13 mouse cellular contexts compared by ENCODE assay signal in genomic region chr7:44894175-44894574, GRCm38 (mm10). TPM values are rescaled to one million over a fixed set of nuclear protein-coding genes. Genes with fewer than 3 reads are reported as not detected.
DNase-seq lines count a peak whose midpoint lies in the region; ATAC-seq and TF ChIP-seq lines count a peak whose summit lies in the region.
"Had no signal": no experiment of that assay in that cellular context is flagged by ENCODE, and none has a peak within 500 bp of the region (broad histone marks: within the 10 kb centered on the region; RNA-seq: fewer than 3 reads in every experiment).

No protein-coding gene starts in this region.

- WGBS in embryonic facial prominence, embryonic 13.5 days = 87% methylated on average over 3 of the region's 3 CpGs
- 87% methylated on average over 3 of the region's 3 CpGs for WGBS in embryonic facial prominence, embryonic 10.5 days
- WGBS in forebrain, embryonic 16.5 days = 86% methylated on average over 3 of the region's 3 CpGs
- WGBS in midbrain, embryonic 12.5 days = 92% methylated on average over 3 of the region's 3 CpGs
- 82% methylated on average over 3 of the region's 3 CpGs for WGBS in heart, embryonic 12.5 days

- no peak for DNase-seq in embryonic facial prominence, embryonic 10.5 days (ENCODE audit: low spot score)
- DNase-seq in CH12.LX (ENCODE audit: extremely low read depth) = no peak
- DNase-seq in adrenal gland, adult (ENCODE audit: inconsistent age in 2 of 2, low spot score in 1 of 2) = no peak
- DNase-seq in heart, adult 8-10 months (ENCODE audit: low spot score) = no peak
- DNase-seq: adrenal gland, postnatal 14 days; cerebellum, postnatal 14 days; kidney, postnatal 10 days had no signal

- no peak for TF ChIP-seq CTCF in CH12.LX (conservative IDR thresholded peaks at IDR 0.05 in 1 of 2, IDR thresholded peaks at IDR 0.05 in 1 of 2; ENCODE audit: low read depth in 2 of 2, low read length in 2 of 2)

- dilution Hi-C loops in CH12.LX (cut with MboI; ENCODE audit: extremely low pct_ligation_motif_present, extremely low pct_unique_long_range_greater_than_20kb, low sequenced_read_pairs) = no loop called here

- in situ Hi-C loops in CH12.LX (cut with MboI; ENCODE audit: low pct_ligation_motif_present, low pct_unique_long_range_greater_than_20kb, low sequenced_read_pairs) = no loop called here

- peaks cover 14% of the 10 kb centered on the region for H3K79me2 ChIP-seq in CH12.LX (replicated peaks; ENCODE audit: control insufficient read depth, extremely low read depth, insufficient read depth, poor library complexity, severe bottlenecking)

- no peak for TF ChIP-seq EP300 in CH12.LX (IDR thresholded peaks at IDR 0.05; ENCODE audit: low read length)

- no peak overlapping the region for H3K4me2 ChIP-seq in embryonic facial prominence, embryonic 13.5 days
- H3K4me2 ChIP-seq in CH12.LX (ENCODE audit: insufficient read depth, low read depth, poor library complexity, severe bottlenecking) = no peak overlapping the region
- H3K4me2 ChIP-seq in forebrain, embryonic 16.5 days (ENCODE audit: low read length) = no peak overlapping the region
- H3K4me2 ChIP-seq in midbrain, embryonic 12.5 days (replicated peaks) = no peak overlapping the region
- H3K4me2 ChIP-seq in heart, embryonic 12.5 days = no peak overlapping the region

- peaks cover 59% of the 10 kb centered on the region for H3K4me1 ChIP-seq in embryonic facial prominence, embryonic 13.5 days
- H3K4me1 ChIP-seq in embryonic facial prominence, embryonic 10.5 days = peaks cover 60% of the 10 kb centered on the region
- peaks cover 19 to 45% of the 10 kb centered on the region in 2 experiments for H3K4me1 ChIP-seq in CH12.LX (ENCODE audit: control insufficient read depth in 1 of 2, insufficient read depth in 2 of 2)
- H3K4me1 ChIP-seq in forebrain, embryonic 16.5 days (replicated peaks; ENCODE audit: control insufficient read depth, insufficient read depth, low read length) = peaks cover 58% of the 10 kb centered on the region
- H3K4me1 ChIP-seq in midbrain, embryonic 12.5 days = peaks cover 67% of the 10 kb centered on the region
- peaks cover 46% of the 10 kb centered on the region for H3K4me1 ChIP-seq in heart, embryonic 12.5 days (replicated peaks)

- ATAC-seq in embryonic facial prominence, embryonic 13.5 days (ENCODE audit: insufficient number of reproducible peaks, insufficient read depth, low FRiP score, low TSS enrichment, low read depth) = no peak
- no peak for ATAC-seq in forebrain, embryonic 16.5 days
- no peak for ATAC-seq in midbrain, embryonic 12.5 days (ENCODE audit: low FRiP score, low read depth)
- ATAC-seq in heart, embryonic 12.5 days (ENCODE audit: insufficient number of reproducible peaks, low FRiP score) = no peak
- ATAC-seq: inflammation-experienced regulatory T-cells, adult 6 months had no signal

- peak overlapping the region; percentile 93; the same call in 1 of the 2 replicates for H3K27ac ChIP-seq in embryonic facial prominence, embryonic 13.5 days
- no peak overlapping the region for H3K27ac ChIP-seq in embryonic facial prominence, embryonic 10.5 days (replicated peaks)
- no peak overlapping the region for H3K27ac ChIP-seq in CH12.LX (ENCODE audit: insufficient read depth, low read depth)
- peak overlapping the region; percentile 93 for H3K27ac ChIP-seq in forebrain, embryonic 16.5 days (ENCODE audit: low read length)
- H3K27ac ChIP-seq in midbrain, embryonic 12.5 days (replicated peaks) = peak overlapping the region; percentile 95
- H3K27ac ChIP-seq in heart, embryonic 12.5 days (ENCODE audit: poor library complexity, severe bottlenecking) = no peak overlapping the region

- H3K9ac ChIP-seq in embryonic facial prominence, embryonic 13.5 days = no peak overlapping the region
- H3K9ac ChIP-seq in CH12.LX (ENCODE audit: insufficient read depth, low read depth) = no peak overlapping the region
- no peak overlapping the region for H3K9ac ChIP-seq in forebrain, embryonic 16.5 days (replicated peaks; ENCODE audit: low read depth, low read length)
- no peak overlapping the region for H3K9ac ChIP-seq in midbrain, embryonic 12.5 days (replicated peaks)
- H3K9ac ChIP-seq in heart, embryonic 12.5 days = no peak overlapping the region

- H3K9me3 ChIP-seq in embryonic facial prominence, embryonic 13.5 days = no peaks in the 10 kb centered on the region
- H3K9me3 ChIP-seq in embryonic facial prominence, embryonic 10.5 days = no peaks in the 10 kb centered on the region
- H3K9me3 ChIP-seq in CH12.LX (replicated peaks; ENCODE audit: low read length) = no peaks in the 10 kb centered on the region
- no peaks in the 10 kb centered on the region for H3K9me3 ChIP-seq in forebrain, embryonic 16.5 days (ENCODE audit: control insufficient read depth, low read length)
- no peaks in the 10 kb centered on the region for H3K9me3 ChIP-seq in midbrain, embryonic 12.5 days
- no peaks in the 10 kb centered on the region for H3K9me3 ChIP-seq in heart, embryonic 12.5 days (replicated peaks)
- H3K9me3 ChIP-seq: heart, embryonic 10.5 days had no signal

- no peaks in the 10 kb centered on the region for H3K27me3 ChIP-seq in embryonic facial prominence, embryonic 13.5 days
- H3K27me3 ChIP-seq in embryonic facial prominence, embryonic 10.5 days (replicated peaks; ENCODE audit: low read depth, poor library complexity, severe bottlenecking) = no peaks in the 10 kb centered on the region
- no peaks in the 10 kb centered on the region for H3K27me3 ChIP-seq in CH12.LX (replicated peaks)
- H3K27me3 ChIP-seq in forebrain, embryonic 16.5 days (replicated peaks; ENCODE audit: control insufficient read depth, insufficient read depth, low read length) = no peaks in the 10 kb centered on the region
- H3K27me3 ChIP-seq in midbrain, embryonic 12.5 days = no peaks in the 10 kb centered on the region
- H3K27me3 ChIP-seq in heart, embryonic 12.5 days (replicated peaks) = no peaks in the 10 kb centered on the region

- TF ChIP-seq POLR2A in CH12.LX (IDR thresholded peaks at IDR 0.05; ENCODE audit: low read depth, low read length) = no peak

- peaks cover 20% of the 10 kb centered on the region for H3K36me3 ChIP-seq in embryonic facial prominence, embryonic 13.5 days
- peaks cover 26% of the 10 kb centered on the region for H3K36me3 ChIP-seq in embryonic facial prominence, embryonic 10.5 days (replicated peaks)
- H3K36me3 ChIP-seq in CH12.LX (replicated peaks in 1 of 2; ENCODE audit: control insufficient read depth in 1 of 2, insufficient read depth in 1 of 2, low read length in 1 of 2) = peaks cover 10 to 31% of the 10 kb centered on the region in 2 experiments
- no peaks in the 10 kb centered on the region for H3K36me3 ChIP-seq in forebrain, embryonic 16.5 days (ENCODE audit: control insufficient read depth, insufficient read depth)
- peaks cover 18% of the 10 kb centered on the region for H3K36me3 ChIP-seq in midbrain, embryonic 12.5 days
- peaks cover 18% of the 10 kb centered on the region for H3K36me3 ChIP-seq in heart, embryonic 12.5 days

- TF ChIP-seq RAD21 in CH12.LX (IDR thresholded peaks at IDR 0.05; ENCODE audit: low read depth, low read length) = no peak

- H3K4me3 ChIP-seq in embryonic facial prominence, embryonic 13.5 days = no peak overlapping the region
- H3K4me3 ChIP-seq in embryonic facial prominence, embryonic 10.5 days = no peak overlapping the region
- H3K4me3 ChIP-seq in CH12.LX (replicated peaks in 1 of 3; ENCODE audit: low read depth in 2 of 3, low read length in 2 of 3, poor library complexity in 1 of 3) = no peak overlapping the region
- no peak overlapping the region for H3K4me3 ChIP-seq in forebrain, embryonic 16.5 days (replicated peaks; ENCODE audit: low read length)
- H3K4me3 ChIP-seq in midbrain, embryonic 12.5 days = no peak overlapping the region
- no peak overlapping the region for H3K4me3 ChIP-seq in heart, embryonic 12.5 days
- H3K4me3 ChIP-seq: heart, embryonic 10.5 days had no signal

RNA-seq across cellular contexts. Expression of gene Med25, which starts 1.7 kb away (rescaled TPM):
- polyA plus RNA-seq in embryonic facial prominence, embryonic 13.5 days (2015; fragmentation: Nextera tagmentation; extraction: Ambion mirVana) = 107 and 111 TPM in 2 replicates
- polyA plus RNA-seq in embryonic facial prominence, embryonic 10.5 days (2016; fragmentation: Nextera tagmentation; extraction: Ambion mirVana) = 135 and 146 TPM in 2 replicates
- 56.7 and 57.6 TPM in 2 replicates for total RNA-seq in CH12.LX (2012; rRNA removed)
- total RNA-seq in CH12.LX (2014; rRNA removed) = 18.4 and 20.8 TPM in 2 replicates
- polyA plus RNA-seq in CH12.LX (2012; ENCODE audit: insufficient read length, low read depth) = 67.4 and 75.4 TPM in 2 replicates
- 158 and 166 TPM in 2 replicates for polyA plus RNA-seq in forebrain, embryonic 16.5 days (2015; fragmentation: Nextera tagmentation; extraction: Ambion mirVana)
- polyA plus RNA-seq in midbrain, embryonic 12.5 days (2016; fragmentation: Nextera tagmentation; extraction: Ambion mirVana) = 177 and 180 TPM in 2 replicates
- polyA plus RNA-seq in heart, embryonic 12.5 days (2016; fragmentation: Nextera tagmentation; extraction: Ambion mirVana) = 76.8 and 81.2 TPM in 2 replicates
- 10 to 100 TPM; 79.8 to 88.1 (median 85.0) TPM for total RNA-seq in heart, adult 8-10 months (2022)

RNA-seq across cellular contexts. Expression of gene Fuz, which starts 1.7 kb away (rescaled TPM):
- 26.1 and 29.7 TPM in 2 replicates for polyA plus RNA-seq in embryonic facial prominence, embryonic 13.5 days (2015; fragmentation: Nextera tagmentation; extraction: Ambion mirVana)
- 17.6 and 20.1 TPM in 2 replicates for polyA plus RNA-seq in embryonic facial prominence, embryonic 10.5 days (2016; fragmentation: Nextera tagmentation; extraction: Ambion mirVana)
- 12.2 and 16.9 TPM in 2 replicates for total RNA-seq in CH12.LX (2012; rRNA removed)
- total RNA-seq in CH12.LX (2014; rRNA removed) = 16.1 and 16.7 TPM in 2 replicates
- 15.9 and 17.1 TPM in 2 replicates for polyA plus RNA-seq in CH12.LX (2012; ENCODE audit: insufficient read length, low read depth)
- 21.1 and 21.2 TPM in 2 replicates for polyA plus RNA-seq in forebrain, embryonic 16.5 days (2015; fragmentation: Nextera tagmentation; extraction: Ambion mirVana)
- 25.8 and 29.7 TPM in 2 replicates for polyA plus RNA-seq in midbrain, embryonic 12.5 days (2016; fragmentation: Nextera tagmentation; extraction: Ambion mirVana)
- polyA plus RNA-seq in heart, embryonic 12.5 days (2016; fragmentation: Nextera tagmentation; extraction: Ambion mirVana) = 12.0 and 12.6 TPM in 2 replicates
- total RNA-seq in heart, adult 8-10 months (2022) = 10 to 100 TPM; 14.9 to 18.5 (median 17.4) TPM

RNA-seq across cellular contexts. Expression of gene Ptov1, which starts 24.6 kb away (rescaled TPM):
- 469 and 526 TPM in 2 replicates for polyA plus RNA-seq in embryonic facial prominence, embryonic 13.5 days (2015; fragmentation: Nextera tagmentation; extraction: Ambion mirVana)
- 514 and 525 TPM in 2 replicates for polyA plus RNA-seq in embryonic facial prominence, embryonic 10.5 days (2016; fragmentation: Nextera tagmentation; extraction: Ambion mirVana)
- total RNA-seq in CH12.LX (2012; rRNA removed) = 11.5 and 16.8 TPM in 2 replicates
- total RNA-seq in CH12.LX (2014; rRNA removed) = 5.7 and 7.8 TPM in 2 replicates
- 15.5 and 21.0 TPM in 2 replicates for polyA plus RNA-seq in CH12.LX (2012; ENCODE audit: insufficient read length, low read depth)
- 551 and 582 TPM in 2 replicates for polyA plus RNA-seq in forebrain, embryonic 16.5 days (2015; fragmentation: Nextera tagmentation; extraction: Ambion mirVana)
- 605 and 652 TPM in 2 replicates for polyA plus RNA-seq in midbrain, embryonic 12.5 days (2016; fragmentation: Nextera tagmentation; extraction: Ambion mirVana)
- polyA plus RNA-seq in heart, embryonic 12.5 days (2016; fragmentation: Nextera tagmentation; extraction: Ambion mirVana) = 308 and 321 TPM in 2 replicates
- total RNA-seq in heart, adult 8-10 months (2022) = 100 to 1,000 TPM; 178 to 199 (median 189) TPM

RNA-seq across cellular contexts. Expression of gene Ap2a1, which starts 35.1 kb away (rescaled TPM):
- polyA plus RNA-seq in embryonic facial prominence, embryonic 13.5 days (2015; fragmentation: Nextera tagmentation; extraction: Ambion mirVana) = 72.3 and 77.5 TPM in 2 replicates
- 75.1 and 77.1 TPM in 2 replicates for polyA plus RNA-seq in embryonic facial prominence, embryonic 10.5 days (2016; fragmentation: Nextera tagmentation; extraction: Ambion mirVana)
- total RNA-seq in CH12.LX (2012; rRNA removed) (53.4 and 61.1 TPM in 2 replicates), CH12.LX (2014; rRNA removed) (35.7 and 38.5 TPM in 2 replicates)
- polyA plus RNA-seq in CH12.LX (2012; ENCODE audit: insufficient read length, low read depth) = 52.6 and 56.3 TPM in 2 replicates
- polyA plus RNA-seq in forebrain, embryonic 16.5 days (2015; fragmentation: Nextera tagmentation; extraction: Ambion mirVana) = 111 and 113 TPM in 2 replicates
- polyA plus RNA-seq in midbrain, embryonic 12.5 days (2016; fragmentation: Nextera tagmentation; extraction: Ambion mirVana) = 91.0 and 92.9 TPM in 2 replicates
- 74.5 and 77.2 TPM in 2 replicates for polyA plus RNA-seq in heart, embryonic 12.5 days (2016; fragmentation: Nextera tagmentation; extraction: Ambion mirVana)
- 10 to 100 TPM; 61.0 to 74.9 (median 67.2) TPM for total RNA-seq in heart, adult 8-10 months (2022)

RNA-seq across cellular contexts. Expression of gene Pnkp, which starts 37.2 kb away (rescaled TPM):
- polyA plus RNA-seq in embryonic facial prominence, embryonic 13.5 days (2015; fragmentation: Nextera tagmentation; extraction: Ambion mirVana) = 30.0 and 30.7 TPM in 2 replicates
- 34.4 and 36.3 TPM in 2 replicates for polyA plus RNA-seq in embryonic facial prominence, embryonic 10.5 days (2016; fragmentation: Nextera tagmentation; extraction: Ambion mirVana)
- total RNA-seq in CH12.LX (2012; rRNA removed) = 35.9 and 41.6 TPM in 2 replicates
- total RNA-seq in CH12.LX (2014; rRNA removed) = 14.8 and 15.3 TPM in 2 replicates
- polyA plus RNA-seq in CH12.LX (2012; ENCODE audit: insufficient read length, low read depth) = 20.7 and 22.2 TPM in 2 replicates
- polyA plus RNA-seq in forebrain, embryonic 16.5 days (2015; fragmentation: Nextera tagmentation; extraction: Ambion mirVana) = 29.4 and 32.6 TPM in 2 replicates
- polyA plus RNA-seq in midbrain, embryonic 12.5 days (2016; fragmentation: Nextera tagmentation; extraction: Ambion mirVana) = 36.4 and 44.0 TPM in 2 replicates
- 23.3 and 27.0 TPM in 2 replicates for polyA plus RNA-seq in heart, embryonic 12.5 days (2016; fragmentation: Nextera tagmentation; extraction: Ambion mirVana)
- total RNA-seq in heart, adult 8-10 months (2022) = 10 to 100 TPM; 17.8 to 20.6 (median 19.6) TPM

Comparison
In these comparisons a context has a peak if more than half of its experiments do, and no peak if none do; other contexts are left out.
1. H3K27ac ChIP-seq: peak in embryonic facial prominence, embryonic 13.5 days (single experiment), forebrain, embryonic 16.5 days (single experiment) and midbrain, embryonic 12.5 days (single experiment); none in embryonic facial prominence, embryonic 10.5 days (single experiment), CH12.LX (single experiment) and heart, embryonic 12.5 days (single experiment).
2. RNA of gene Ptov1, which starts 24.6 kb away (polyA plus RNA-seq): 605 to 652 TPM in midbrain, embryonic 12.5 days, 551 to 582 TPM in forebrain, embryonic 16.5 days, 469 to 526 TPM in embryonic facial prominence, embryonic 13.5 days, 514 to 525 TPM in embryonic facial prominence, embryonic 10.5 days and 308 to 321 TPM in heart, embryonic 12.5 days; 15.5 to 21.0 TPM in CH12.LX; every median in the first group is over 10 times any median in the second.